Mouse (Mus musculus) heart, adult 2 months (tissue): ENCODE data around the gene Izumo1. TPM values are rescaled to one million over a fixed set of nuclear protein-coding genes. Genes with fewer than 3 reads are reported as not detected.

Source experiments
- DNase-seq, 2 experiments: peaks; one replicate each; pipeline ENCODE4 v3.0.0; 2021
- H3K27ac ChIP-seq: fragments of 200-600 bp; 2 replicates; pipeline ENCODE4 v1.8.1; 2022
- H3K27me3 ChIP-seq: fragments of 200-500 bp; 2 replicates; pipeline ENCODE4 v1.6.1; 2012; ENCODE audit warnings: mild to moderate bottlenecking, low read length, inconsistent platforms, mixed read lengths; ENCODE audit not compliant: control insufficient read depth, insufficient read depth
- H3K36me3 ChIP-seq: fragments of 200-500 bp; 2 replicates; pipeline ENCODE4 v1.6.1; 2012; ENCODE audit warnings: low read length, inconsistent platforms; ENCODE audit not compliant: control insufficient read depth, insufficient read depth
- H3K4me1 ChIP-seq: fragments of 200-500 bp; 2 replicates; pipeline ENCODE4 v1.6.1; 2011; ENCODE audit warnings: low read length; ENCODE audit not compliant: control insufficient read depth, insufficient read depth
- H3K4me3 ChIP-seq: fragments of 200-600 bp; 2 replicates; pipeline ENCODE4 v1.8.1; 2022
- H3K79me2 ChIP-seq: fragments of 200-500 bp; replicated peaks from 2 replicates; pipeline ENCODE4 v1.6.1; 2012; ENCODE audit warnings: mild to moderate bottlenecking, inconsistent platforms, low read length, moderate library complexity, mixed read lengths; ENCODE audit not compliant: control insufficient read depth, insufficient read depth
- H3K9ac ChIP-seq: fragments of 200-500 bp; 2 replicates; pipeline ENCODE4 v1.6.1; 2012; ENCODE audit warnings: low read depth, mild to moderate bottlenecking, control low read depth, inconsistent platforms, low read length, mixed read lengths
- CTCF ChIP-seq: fragments of 200-600 bp; IDR thresholded peaks from 2 replicates; pipeline ENCODE4 v1.8.1; 2022; ENCODE audit warnings: antibody characterized with exemption, mild to moderate bottlenecking, moderate library complexity
- EP300 ChIP-seq: fragments of 200-500 bp; IDR thresholded peaks from 2 replicates; pipeline ENCODE4 v1.6.1; 2011; ENCODE audit warnings: low read depth, low read length, control low read depth; ENCODE audit not compliant: insufficient read depth
- POLR2A ChIP-seq: fragments of 200-500 bp; IDR thresholded peaks from 2 replicates; pipeline ENCODE4 v1.6.1; 2011; ENCODE audit warnings: mild to moderate bottlenecking, low read depth, low read length, control low read depth; ENCODE audit not compliant: insufficient read depth
- whole genome bisulfite sequencing: fragments of 180-500 bp; shearing (Covaris S2); methylation state at CpG from one replicate; pipeline ENCODE4 v1.1.7; 2018; 5-methylcytosine and 5-hydroxymethylcytosine counted together
- intact Hi-C: fragments of 180-260 bp; cut with DNase I; formaldehyde crosslinking; loops from one replicate; pipeline ENCODE4 v1.15.1; 2025
- polyA plus RNA-seq: library from polyadenylated mRNA; depleted of rRNA; stranded (reverse); fragments of >200 nt; gene quantifications from 2 replicates; pipeline ENCODE4 v1.2.3, GENCODE M21; 2012
- total RNA-seq, 2 experiments: library from RNA; stranded (reverse); gene quantifications; 2 replicates each; pipeline ENCODE4 v1.2.3; 2021

Gene Izumo1
- total and polyA plus RNA-seq, 3 experiments, result 0.26 to 0.70 (median 0.27) TPM

- H3K79me2 ChIP-seq, result no peaks in the 10 kb centered on the region; the same call in 1 of the 2 replicates
- peak overlapping the region; percentile 37; the same call in 1 of the 2 replicates for H3K9ac ChIP-seq
- H3K4me1 ChIP-seq, result peaks cover 9% of the 10 kb centered on the region
- WGBS, result 59% methylated on average over 23 of the region's 23 CpGs
- TF ChIP-seq POLR2A, result no peak
- no peak for TF ChIP-seq EP300
- TF ChIP-seq CTCF, result no peak
- H3K27ac ChIP-seq, result peak overlapping the region; percentile 42
- peaks cover 15% of the 10 kb centered on the region for H3K36me3 ChIP-seq
- no peaks in the 10 kb centered on the region for H3K27me3 ChIP-seq
- H3K4me3 ChIP-seq, result peak overlapping the region; percentile 20; the same call in 1 of the 2 replicates
- intact Hi-C loops, result no loop called here
- peak in 1 of 2 experiments; percentile 26 for DNase-seq
Observed at GRCm38 (mm10) chr7:45630064-45630907, 8.7 kb downstream of the Izumo1 start.

- H3K9ac ChIP-seq, result peak overlapping the region; percentile 11; the same call in 1 of the 2 replicates
Observed at GRCm38 (mm10) chr7:45632499-45632898, 10.9 kb downstream of the Izumo1 start.

GRCm38 (mm10) chr7:45634946-45635681 is 13.5 kb downstream of the Izumo1 start:
- no peak for TF ChIP-seq EP300
- no peak for TF ChIP-seq CTCF
- peak; percentile 58; the same call in 1 of the 2 replicates for TF ChIP-seq POLR2A
- H3K4me1 ChIP-seq, result peaks cover 15% of the 10 kb centered on the region

More at GRCm38 (mm10) chr7:45632499-45632898, 10.9 kb downstream of the Izumo1 start:
- H3K4me3 ChIP-seq, result 0 out of 2 replicates have a peak overlapping the region, but pooled peaks have one; percentile 2
- intact Hi-C loops, result no loop called here
- no peaks in the 10 kb centered on the region for H3K27me3 ChIP-seq
- H3K27ac ChIP-seq, result no peak overlapping the region
- peak; percentile 61 for TF ChIP-seq CTCF
- no peak for TF ChIP-seq POLR2A
- no peak for TF ChIP-seq EP300
- H3K79me2 ChIP-seq, result no peaks in the 10 kb centered on the region; the same call in 1 of the 2 replicates
- 30% methylated on average over 34 of the region's 35 CpGs for WGBS
- H3K36me3 ChIP-seq, result peaks cover 24% of the 10 kb centered on the region
- H3K4me1 ChIP-seq, result peaks cover 11% of the 10 kb centered on the region
- DNase-seq, result peak; percentile 48 to 49

GRCm38 (mm10) chr7:45635711-45636688 is 14.4 kb downstream of the Izumo1 start:
- TF ChIP-seq CTCF (no peak), POLR2A (no peak), EP300 (0 out of 2 replicates have a peak, but pooled peaks have one; percentile 11)
- H3K4me1 ChIP-seq, result peaks cover 20% of the 10 kb centered on the region
- DNase-seq, result peak; percentile 54 to 60

More at GRCm38 (mm10) chr7:45634946-45635681, 13.5 kb downstream of the Izumo1 start:
- no peak overlapping the region for H3K4me3 ChIP-seq
- H3K79me2 ChIP-seq, result no peaks in the 10 kb centered on the region
- intact Hi-C loops, result no loop called here
- H3K27me3 ChIP-seq, result no peaks in the 10 kb centered on the region
- DNase-seq, result peak; percentile 33 to 45
- H3K36me3 ChIP-seq, result peaks cover 22% of the 10 kb centered on the region
- no peak overlapping the region for H3K9ac ChIP-seq
- WGBS, result 50% methylated on average over 11 of the region's 11 CpGs
- peak overlapping the region; percentile 55 for H3K27ac ChIP-seq

GRCm38 (mm10) chr7:45637710-45638109 is 16.1 kb downstream of the Izumo1 start:
- Histone ChIP-seq H3K27me3 (no peaks in the 10 kb centered on the region), H3K79me2 (no peaks in the 10 kb centered on the region), H3K9ac (no peak overlapping the region), H3K4me1 (peaks cover 27% of the 10 kb centered on the region), H3K27ac (no peak overlapping the region), H3K36me3 (peaks cover 16% of the 10 kb centered on the region), H3K4me3 (no peak overlapping the region)
- no peak for DNase-seq
- intact Hi-C loops, result no loop called here
- WGBS, result 85% methylated on average over 6 of the region's 6 CpGs
- TF ChIP-seq CTCF (no peak), POLR2A (no peak), EP300 (no peak)

More at GRCm38 (mm10) chr7:45635711-45636688, 14.4 kb downstream of the Izumo1 start:
- no peaks in the 10 kb centered on the region for H3K79me2 ChIP-seq
- peak overlapping the region; percentile 55 for H3K27ac ChIP-seq
- peaks cover 19% of the 10 kb centered on the region for H3K36me3 ChIP-seq
- H3K9ac ChIP-seq, result no peak overlapping the region
- no peaks in the 10 kb centered on the region for H3K27me3 ChIP-seq
- intact Hi-C loops, result no loop called here
- 38% methylated on average over 15 of the region's 15 CpGs for WGBS
- H3K4me3 ChIP-seq, result no peak overlapping the region; the same call in 1 of the 2 replicates
